9 mouse cellular contexts compared by ENCODE assay signal in the genomic region with DNA sequence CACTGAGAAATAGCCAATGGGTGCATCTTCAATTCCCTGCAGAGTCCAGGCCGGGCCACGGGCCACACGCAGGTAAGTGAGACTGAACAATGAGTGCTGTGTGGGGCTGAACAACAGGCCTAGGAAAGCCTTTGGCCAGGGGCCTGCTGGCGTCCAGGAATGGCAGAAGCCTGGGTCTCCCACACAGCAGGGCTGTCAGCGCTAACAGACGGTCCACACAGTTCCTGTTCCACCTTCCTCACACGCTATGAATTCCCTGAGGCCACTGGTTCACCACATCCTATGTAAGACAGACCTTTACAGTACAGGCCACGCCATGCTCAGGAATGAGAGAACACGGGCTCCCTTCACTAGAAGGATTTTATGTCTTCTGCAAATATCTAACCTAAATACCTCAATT.
DNase-seq lines count a peak whose midpoint lies in the region; ATAC-seq and TF ChIP-seq lines count a peak whose summit lies in the region.
"Had no signal": no experiment of that assay in that cellular context is flagged by ENCODE, and none has a peak within 500 bp of the region (broad histone marks: within the 10 kb centered on the region; RNA-seq: fewer than 3 reads in every experiment).

No protein-coding gene starts in this region.

- no peak for TF ChIP-seq CTCF in kidney, adult 2 months (conservative IDR thresholded peaks at IDR 0.05; ENCODE audit: insufficient read depth, insufficient read length, low read depth, low read length)

- no peak for TF ChIP-seq POLR2A in kidney, adult 2 months (IDR thresholded peaks at IDR 0.05; ENCODE audit: low read depth, low read length)

- no peak overlapping the region for H3K4me2 ChIP-seq in kidney, embryonic 14.5 days (replicated peaks; ENCODE audit: low read depth, low read length)
- no peak overlapping the region for H3K4me2 ChIP-seq in embryonic facial prominence, embryonic 14.5 days (ENCODE audit: low read depth, low read length)
- H3K4me2 ChIP-seq in limb, embryonic 15.5 days = no peak overlapping the region

- no peaks in the 10 kb centered on the region for H3K36me3 ChIP-seq in kidney, adult 2 months (ENCODE audit: control insufficient read depth, insufficient read depth, low read length)
- H3K36me3 ChIP-seq in kidney, embryonic 14.5 days (ENCODE audit: control insufficient read depth, insufficient read depth, low read length) = no peaks in the 10 kb centered on the region
- no peaks in the 10 kb centered on the region for H3K36me3 ChIP-seq in embryonic facial prominence, embryonic 14.5 days (ENCODE audit: control insufficient read depth, insufficient read depth, low read length)
- H3K36me3 ChIP-seq in limb, embryonic 15.5 days = no peaks in the 10 kb centered on the region

- ATAC-seq in kidney, embryonic 14.5 days (ENCODE audit: low FRiP score, low TSS enrichment) = no peak
- ATAC-seq in embryonic facial prominence, embryonic 14.5 days (ENCODE audit: low read depth) = peak; percentile 61
- ATAC-seq in limb, embryonic 15.5 days (ENCODE audit: insufficient number of reproducible peaks, low FRiP score, low TSS enrichment, low read depth) = peak; percentile 84
- no peak; the same call in 1 of the 2 replicates for ATAC-seq in megakaryocyte progenitor cell, adult 5-6 weeks (replicated peaks; ENCODE audit: poor library complexity)

- H3K4me1 ChIP-seq in kidney, adult 2 months (ENCODE audit: control insufficient read depth, insufficient read depth, low read length) = peaks cover 45% of the 10 kb centered on the region
- peaks cover 23% of the 10 kb centered on the region; the same call in 1 of the 2 replicates for H3K4me1 ChIP-seq in kidney, embryonic 14.5 days (ENCODE audit: control insufficient read depth, insufficient read depth, low read length)
- peaks cover 13% of the 10 kb centered on the region; the same call in 1 of the 2 replicates for H3K4me1 ChIP-seq in embryonic facial prominence, embryonic 14.5 days (ENCODE audit: control insufficient read depth, insufficient read depth, low read length)
- H3K4me1 ChIP-seq in limb, embryonic 15.5 days = peaks cover 28% of the 10 kb centered on the region

- WGBS in kidney, adult 2 months = 63% methylated on average over 9 of the region's 9 CpGs
- WGBS in kidney, embryonic 14.5 days = 73% methylated on average over 9 of the region's 9 CpGs
- 53% methylated on average over 9 of the region's 9 CpGs for WGBS in embryonic facial prominence, embryonic 14.5 days
- 44% methylated on average over 9 of the region's 9 CpGs for WGBS in limb, embryonic 15.5 days

- H3K9me3 ChIP-seq in kidney, embryonic 14.5 days (ENCODE audit: control insufficient read depth, low read length) = no peaks in the 10 kb centered on the region
- no peaks in the 10 kb centered on the region for H3K9me3 ChIP-seq in embryonic facial prominence, embryonic 14.5 days (ENCODE audit: control insufficient read depth, low read length)
- H3K9me3 ChIP-seq in limb, embryonic 15.5 days = no peaks in the 10 kb centered on the region

- no peak for DNase-seq in kidney, adult 2 months
- DNase-seq in cerebellum, adult 11-12 months = peak; percentile 73
- peak; percentile 69 for DNase-seq in embryonic facial prominence, embryonic 14.5 days (ENCODE audit: low spot score)
- no peak for DNase-seq in yolk sac, embryonic 10.5 days (ENCODE audit: low spot score)
- DNase-seq in urinary bladder, postnatal 25 days (ENCODE audit: low spot score) = no peak

- no peaks in the 10 kb centered on the region for H3K27me3 ChIP-seq in kidney, adult 2 months (replicated peaks; ENCODE audit: control insufficient read depth, insufficient read depth, low read length)
- no peaks in the 10 kb centered on the region for H3K27me3 ChIP-seq in kidney, embryonic 14.5 days (ENCODE audit: control insufficient read depth, insufficient read depth, low read length)
- no peaks in the 10 kb centered on the region for H3K27me3 ChIP-seq in embryonic facial prominence, embryonic 14.5 days (replicated peaks; ENCODE audit: control insufficient read depth, insufficient read depth, low read length)
- no peaks in the 10 kb centered on the region for H3K27me3 ChIP-seq in limb, embryonic 15.5 days

- no peak overlapping the region for H3K9ac ChIP-seq in kidney, embryonic 14.5 days (ENCODE audit: low read depth, low read length)
- no peak overlapping the region for H3K9ac ChIP-seq in embryonic facial prominence, embryonic 14.5 days (ENCODE audit: low read depth, low read length)
- no peak overlapping the region for H3K9ac ChIP-seq in limb, embryonic 15.5 days
- H3K9ac ChIP-seq: liver, embryonic 14.5 days had no signal

- no peak overlapping the region for H3K4me3 ChIP-seq in kidney, adult 2 months (ENCODE audit: insufficient read depth, low read depth, low read length)
- no peak overlapping the region for H3K4me3 ChIP-seq in kidney, embryonic 14.5 days (ENCODE audit: low read length)
- H3K4me3 ChIP-seq in embryonic facial prominence, embryonic 14.5 days (ENCODE audit: low read depth, low read length) = no peak overlapping the region
- no peak overlapping the region for H3K4me3 ChIP-seq in limb, embryonic 15.5 days

- peak overlapping the region; percentile 63 for H3K27ac ChIP-seq in kidney, adult 2 months (ENCODE audit: insufficient read depth, low read depth, low read length)
- H3K27ac ChIP-seq in kidney, embryonic 14.5 days (ENCODE audit: low read depth, low read length) = no peak overlapping the region
- 0 out of 2 replicates have a peak overlapping the region, but pooled peaks have one; percentile 46 for H3K27ac ChIP-seq in embryonic facial prominence, embryonic 14.5 days (replicated peaks; ENCODE audit: low read depth, low read length)
- H3K27ac ChIP-seq in limb, embryonic 15.5 days = peak overlapping the region; percentile 73
- H3K27ac ChIP-seq: liver, embryonic 14.5 days had no signal

Comparison
In these comparisons a context has a peak if more than half of its experiments do, and no peak if none do; other contexts are left out.
1. DNase-seq: peak in cerebellum, adult 11-12 months (single experiment) and embryonic facial prominence, embryonic 14.5 days (single experiment); none in kidney, adult 2 months (single experiment), yolk sac, embryonic 10.5 days (single experiment) and urinary bladder, postnatal 25 days (single experiment).
2. ATAC-seq: peak in embryonic facial prominence, embryonic 14.5 days (single experiment) and limb, embryonic 15.5 days (single experiment); none in kidney, embryonic 14.5 days (single experiment) and megakaryocyte progenitor cell, adult 5-6 weeks (single experiment).